Mouse (Mus musculus) MEL (cell line): ENCODE measurements around the gene Tsga10. TPM values are rescaled to one million over a fixed set of nuclear protein-coding genes. Genes with fewer than 3 reads are reported as not detected.

ENCODE experiments used
- DNase-seq: peaks from one replicate; pipeline ENCODE4 v3.0.0; 2011; ENCODE audit warnings: low read depth, low spot score
- H3K27ac ChIP-seq: 2 replicates; pipeline ENCODE4 v1.5.1; 2012; ENCODE audit warnings: low read depth, mild to moderate bottlenecking, control low read depth, low read length, moderate library complexity; ENCODE audit not compliant: control insufficient read depth
- H3K27me3 ChIP-seq, 2 experiments: fragments of 150-350 bp in 1 of 2; sonication (generic) in 1 of 2; 2 replicates each; pipeline ENCODE4 v1.6.1; 2012; ENCODE audit warnings: low read length in 2 of 2, mild to moderate bottlenecking in 2 of 2, improper control_type of control experiment in 1 of 2, moderate library complexity in 1 of 2; ENCODE audit not compliant: insufficient read depth in 2 of 2, control insufficient read depth in 1 of 2
- H3K36me3 ChIP-seq, 2 experiments: 2 replicates each; pipeline ENCODE4 v1.6.1; 2012 to 2014; ENCODE audit warnings: low read length in 2 of 2, improper control_type of control experiment in 1 of 2, inconsistent platforms in 1 of 2, mild to moderate bottlenecking in 1 of 2; ENCODE audit not compliant: insufficient read depth in 2 of 2, control insufficient read depth in 1 of 2
- H3K4me1 ChIP-seq, 2 experiments: fragments of 150-350 bp in 1 of 2; sonication (generic) in 1 of 2; 2 replicates each; pipeline ENCODE4 v1.6.1; 2012; ENCODE audit warnings: low read length in 2 of 2, improper control_type of control experiment in 1 of 2, mild to moderate bottlenecking in 1 of 2; ENCODE audit not compliant: insufficient read depth in 2 of 2, control insufficient read depth in 1 of 2
- H3K4me3 ChIP-seq, 2 experiments: fragments of 150-350 bp in 1 of 2; sonication (generic) in 1 of 2; 2 replicates each; pipeline ENCODE4 v1.5.1; 2012; ENCODE audit warnings: low read depth in 2 of 2, low read length in 2 of 2, mild to moderate bottlenecking in 2 of 2, moderate library complexity in 2 of 2, control low read depth in 1 of 2, improper control_type of control experiment in 1 of 2; ENCODE audit not compliant: control insufficient read depth in 1 of 2, insufficient read depth in 1 of 2
- H3K79me2 ChIP-seq: 2 replicates; pipeline ENCODE4 v1.6.1; 2012; ENCODE audit warnings: mild to moderate bottlenecking, low read length, moderate library complexity; ENCODE audit not compliant: control insufficient read depth, poor library complexity, insufficient read depth
- H3K9ac ChIP-seq: 2 replicates; pipeline ENCODE4 v1.6.1; 2012; ENCODE audit warnings: low read depth, mild to moderate bottlenecking, control low read depth, low read length, moderate library complexity; ENCODE audit not compliant: control insufficient read depth, poor library complexity, severe bottlenecking
- H3K9me3 ChIP-seq: fragments of 150-350 bp; sonication (generic); replicated peaks from 2 replicates; pipeline ENCODE4 v1.6.1; 2012; ENCODE audit warnings: mild to moderate bottlenecking, low read length, improper control_type of control experiment, moderate library complexity; ENCODE audit not compliant: insufficient read depth
- BHLHE40 ChIP-seq: IDR thresholded peaks from 2 replicates; pipeline ENCODE4 v1.6.1; 2012; ENCODE audit warnings: low read depth, mild to moderate bottlenecking, inconsistent platforms, low read length, improper control_type of control experiment, borderline replicate concordance
- CHD1 ChIP-seq: IDR thresholded peaks from 2 replicates; pipeline ENCODE4 v1.6.1; 2012; ENCODE audit warnings: low read depth, mild to moderate bottlenecking, inconsistent platforms, low read length, improper control_type of control experiment
- CHD2 ChIP-seq: IDR thresholded peaks from 2 replicates; pipeline ENCODE4 v1.6.1; 2011; ENCODE audit warnings: low read length, improper control_type of control experiment
- CTCF ChIP-seq, 3 experiments: IDR thresholded peaks in 2 of 3; conservative IDR thresholded peaks in 1 of 3; 2 replicates each; pipeline ENCODE4 v1.5.1; 2011 to 2012; ENCODE audit warnings: low read length in 3 of 3, low read depth in 2 of 3, mild to moderate bottlenecking in 2 of 3, improper control_type of control experiment in 1 of 3, inconsistent platforms in 1 of 3, mixed read lengths in 1 of 3, moderate library complexity in 1 of 3; ENCODE audit not compliant: control insufficient read depth in 1 of 3, insufficient read depth in 1 of 3, poor library complexity in 1 of 3, severe bottlenecking in 1 of 3
- E2F4 ChIP-seq: IDR thresholded peaks from 2 replicates; pipeline ENCODE4 v1.6.1; 2011; ENCODE audit warnings: low read depth, low read length, improper control_type of control experiment, borderline replicate concordance
- ELF1 ChIP-seq: IDR thresholded peaks from 2 replicates; pipeline ENCODE4 v1.6.1; 2014; ENCODE audit warnings: low read depth, mild to moderate bottlenecking, inconsistent platforms, low read length, improper control_type of control experiment, moderate library complexity
- EP300 ChIP-seq, 2 experiments: IDR thresholded peaks; 2 replicates each; pipeline ENCODE4 v1.6.1; 2011; ENCODE audit warnings: improper control_type of control experiment in 2 of 2, low read length in 2 of 2, low read depth in 1 of 2, mild to moderate bottlenecking in 1 of 2
- ETS1 ChIP-seq: IDR thresholded peaks from 2 replicates; pipeline ENCODE4 v1.6.1; 2012; ENCODE audit warnings: low read depth, mild to moderate bottlenecking, inconsistent platforms, low read length, improper control_type of control experiment, moderate library complexity
- GABPA ChIP-seq: IDR thresholded peaks from 2 replicates; pipeline ENCODE4 v1.6.1; 2012; ENCODE audit warnings: low read depth, mild to moderate bottlenecking, inconsistent platforms, low read length, improper control_type of control experiment, moderate library complexity
- GATA1 ChIP-seq: IDR thresholded peaks from 2 replicates; pipeline ENCODE4 v1.6.1; 2011; ENCODE audit warnings: low read depth, low read length, improper control_type of control experiment
- HCFC1 ChIP-seq: IDR thresholded peaks from 2 replicates; pipeline ENCODE4 v1.6.1; 2012; ENCODE audit warnings: low read depth, mild to moderate bottlenecking, inconsistent platforms, low read length, improper control_type of control experiment, moderate library complexity
- JUND ChIP-seq: IDR thresholded peaks from 2 replicates; pipeline ENCODE4 v1.6.1; 2011; ENCODE audit warnings: low read depth, mild to moderate bottlenecking, improper control_type of control experiment, low read length
- KAT2A ChIP-seq: conservative IDR thresholded peaks from 2 replicates; pipeline ENCODE4 v1.6.1; 2012; ENCODE audit warnings: low read depth, low read length, improper control_type of control experiment, inconsistent platforms
- MAFK ChIP-seq: IDR thresholded peaks from 2 replicates; pipeline ENCODE4 v1.6.1; 2011; ENCODE audit warnings: low read depth, mild to moderate bottlenecking, low read length, improper control_type of control experiment, borderline replicate concordance
- MAX ChIP-seq: IDR thresholded peaks from 2 replicates; pipeline ENCODE4 v1.6.1; 2011; ENCODE audit warnings: low read length, improper control_type of control experiment
- MAZ ChIP-seq: IDR thresholded peaks from 2 replicates; pipeline ENCODE4 v1.6.1; 2012; ENCODE audit warnings: low read depth, mild to moderate bottlenecking, inconsistent platforms, low read length, improper control_type of control experiment
- MEF2A ChIP-seq: IDR thresholded peaks from 2 replicates; pipeline ENCODE4 v1.6.1; 2014; ENCODE audit warnings: low read depth, mild to moderate bottlenecking, inconsistent platforms, low read length, improper control_type of control experiment; ENCODE audit not compliant: poor library complexity, insufficient replicate concordance, severe bottlenecking; ENCODE audit errors: extremely low read depth
- MXI1 ChIP-seq: IDR thresholded peaks from 2 replicates; pipeline ENCODE4 v1.6.1; 2011; ENCODE audit warnings: mild to moderate bottlenecking, low read depth, low read length, improper control_type of control experiment
- MYB ChIP-seq: IDR thresholded peaks from 2 replicates; pipeline ENCODE4 v1.6.1; 2011; ENCODE audit warnings: mild to moderate bottlenecking, low read depth, low read length, improper control_type of control experiment
- MYC ChIP-seq: IDR thresholded peaks from 2 replicates; pipeline ENCODE4 v1.6.1; 2011; ENCODE audit warnings: low read depth, mild to moderate bottlenecking, low read length, improper control_type of control experiment, moderate library complexity
- NELFE ChIP-seq: IDR thresholded peaks from 2 replicates; pipeline ENCODE4 v1.6.1; 2011; ENCODE audit warnings: low read depth, low read length, improper control_type of control experiment
- NRF1 ChIP-seq: IDR thresholded peaks from 2 replicates; pipeline ENCODE4 v1.6.1; 2014; ENCODE audit warnings: low read depth, mild to moderate bottlenecking, inconsistent platforms, low read length, improper control_type of control experiment, moderate library complexity; ENCODE audit not compliant: poor library complexity, insufficient read depth, severe bottlenecking
- POLR2A ChIP-seq, 2 experiments: IDR thresholded peaks; 2 replicates each; pipeline ENCODE4 v1.6.1; 2011 to 2012; ENCODE audit warnings: low read length in 2 of 2, mild to moderate bottlenecking in 2 of 2, control low read depth in 1 of 2, improper control_type of control experiment in 1 of 2, low read depth in 1 of 2, moderate library complexity in 1 of 2; ENCODE audit not compliant: control insufficient read depth in 1 of 2, insufficient read depth in 1 of 2, poor library complexity in 1 of 2
- POLR2AphosphoS2 ChIP-seq: IDR thresholded peaks from 2 replicates; pipeline ENCODE4 v1.6.1; 2011; ENCODE audit warnings: low read length, improper control_type of control experiment
- RAD21 ChIP-seq: IDR thresholded peaks from 2 replicates; pipeline ENCODE4 v1.6.1; 2011; ENCODE audit warnings: mild to moderate bottlenecking, low read depth, low read length, improper control_type of control experiment
- RCOR1 ChIP-seq: IDR thresholded peaks from 2 replicates; pipeline ENCODE4 v1.6.1; 2012; ENCODE audit warnings: low read depth, mild to moderate bottlenecking, inconsistent platforms, low read length, improper control_type of control experiment
- SIN3A ChIP-seq: IDR thresholded peaks from 2 replicates; pipeline ENCODE4 v1.6.1; 2012; ENCODE audit warnings: low read length, improper control_type of control experiment, inconsistent platforms
- SMC3 ChIP-seq: IDR thresholded peaks from 2 replicates; pipeline ENCODE4 v1.6.1; 2011; ENCODE audit warnings: low read depth, low read length, improper control_type of control experiment
- TAL1 ChIP-seq: IDR thresholded peaks from 2 replicates; pipeline ENCODE4 v1.6.1; 2012; ENCODE audit warnings: mild to moderate bottlenecking, inconsistent platforms, low read length, moderate library complexity, mixed read lengths
- TBP ChIP-seq: IDR thresholded peaks from 2 replicates; pipeline ENCODE4 v1.8.0; 2011; ENCODE audit warnings: low read depth, low read length, improper control_type of control experiment
- TCF12 ChIP-seq: IDR thresholded peaks from 2 replicates; pipeline ENCODE4 v1.6.1; 2014; ENCODE audit warnings: low read depth, mild to moderate bottlenecking, inconsistent platforms, low read length, improper control_type of control experiment, moderate library complexity
- UBTF ChIP-seq: IDR thresholded peaks from 2 replicates; pipeline ENCODE4 v1.6.1; 2012; ENCODE audit warnings: low read depth, mild to moderate bottlenecking, inconsistent platforms, low read length, improper control_type of control experiment, moderate library complexity, borderline replicate concordance; ENCODE audit not compliant: insufficient read depth
- USF2 ChIP-seq, 2 experiments: IDR thresholded peaks; 2 replicates each; pipeline ENCODE4 v1.6.1; 2011 to 2012; ENCODE audit warnings: improper control_type of control experiment in 2 of 2, low read length in 2 of 2, borderline replicate concordance in 1 of 2, inconsistent platforms in 1 of 2, low read depth in 1 of 2, mild to moderate bottlenecking in 1 of 2; ENCODE audit not compliant: insufficient read depth in 1 of 2
- ZKSCAN1 ChIP-seq: IDR thresholded peaks from 2 replicates; pipeline ENCODE4 v1.6.1; 2012; ENCODE audit warnings: low read depth, mild to moderate bottlenecking, inconsistent platforms, low read length, improper control_type of control experiment, moderate library complexity
- ZMIZ1 ChIP-seq: IDR thresholded peaks from 2 replicates; pipeline ENCODE4 v1.6.1; 2012; ENCODE audit warnings: low read depth, mild to moderate bottlenecking, inconsistent platforms, low read length, improper control_type of control experiment, moderate library complexity
- ZNF384 ChIP-seq: IDR thresholded peaks from 2 replicates; pipeline ENCODE4 v1.6.1; 2012; ENCODE audit warnings: low read depth, mild to moderate bottlenecking, inconsistent platforms, low read length, improper control_type of control experiment
- polyA plus RNA-seq, 2 experiments: library from polyadenylated mRNA; stranded (reverse) in 1 of 2; unstranded in 1 of 2; fragments of >175 nt in 1 of 2; fragments of >200 nt in 1 of 2; gene quantifications; 2 replicates each; pipeline versions ENCODE4 v1.2.1 to v1.2.4; 2012; ENCODE audit warnings: low replicate concordance in 2 of 2, low read depth in 1 of 2; ENCODE audit not compliant: insufficient read length in 2 of 2, insufficient read depth in 1 of 2, missing spikeins in 1 of 2
- total RNA-seq: library from RNA; depleted of rRNA; stranded (reverse); fragments of 300-350 nt; gene quantifications from 2 replicates; pipeline ENCODE4 v1.2.3, GENCODE M21; 2012

The Tsga10 gene
- total and polyA plus RNA-seq, 3 experiments = 0.35 to 0.64 TPM; not detected in 1

- Histone ChIP-seq H3K9me3 (no peaks in the 10 kb centered on the region), H3K27me3 (no peaks in the 10 kb centered on the region), H3K27ac (peak within 1 kb of the TSS; percentile 81), H3K79me2 (peaks cover 28% of the 10 kb centered on the region), H3K9ac (peak within 1 kb of the TSS; percentile 92), H3K4me3 (peak within 1 kb of the TSS; percentile 79 to 92), H3K4me1 (peaks cover 0 to 14% of the 10 kb centered on the region in 2 experiments; a peak in 1 of 4 replicates), H3K36me3 (peaks cover 7 to 10% of the 10 kb centered on the region in 2 experiments; a peak in 3 of 4 replicates)
- peak; percentile 93 for DNase-seq
- TF ChIP-seq SIN3A (peak; percentile 98), MYC (peak; percentile 85), KAT2A (peak; percentile 76), TCF12 (peak; percentile 83), CTCF (IDR thresholded peaks at IDR 0.05 in 2 of 3, conservative IDR thresholded peaks at IDR 0.05 in 1 of 3; ENCODE audit: control insufficient read depth in 1 of 3, insufficient read depth in 1 of 3, low read depth in 2 of 3, low read length in 3 of 3, poor library complexity in 1 of 3, severe bottlenecking in 1 of 3) (no peak), MAZ (no peak), MXI1 (peak; percentile 95), MEF2A (peak; percentile 46; the same call in 1 of the 2 replicates), USF2 (IDR thresholded peaks at IDR 0.05; ENCODE audit: borderline replicate concordance in 1 of 2, insufficient read depth in 1 of 2, low read depth in 1 of 2, low read length in 2 of 2) (no peak), TBP (peak; percentile 95), GABPA (no peak), RCOR1 (no peak; the same call in 1 of the 2 replicates), MAX (peak; percentile 79), UBTF (no peak), CHD1 (no peak), NRF1 (peak; percentile 85), RAD21 (no peak), GATA1 (0 out of 2 replicates have a peak, but pooled peaks have one; percentile 2), ELF1 (peak; percentile 85), POLR2A (IDR thresholded peaks at IDR 0.05; ENCODE audit: control insufficient read depth in 1 of 2, insufficient read depth in 1 of 2, low read depth in 1 of 2, low read length in 2 of 2, poor library complexity in 1 of 2) (peak; percentile 83 to 95; a peak in 3 of 4 replicates), CHD2 (no peak), ZMIZ1 (peak; percentile 71), E2F4 (peak; percentile 87), SMC3 (no peak), MAFK (no peak), ZKSCAN1 (peak; percentile 81; the same call in 1 of the 2 replicates), NELFE (peak; percentile 85), JUND (0 out of 2 replicates have a peak, but pooled peaks have one; percentile 29), TAL1 (no peak), ETS1 (peak; percentile 75; the same call in 1 of the 2 replicates), BHLHE40 (no peak; the same call in 1 of the 2 replicates), ZNF384 (peak; percentile 100), POLR2AphosphoS2 (peak; percentile 90), MYB (no peak), HCFC1 (peak; percentile 96), EP300 (IDR thresholded peaks at IDR 0.05; ENCODE audit: low read depth in 1 of 2, low read length in 2 of 2) (peak in 1 of 2 experiments; percentile 40; a peak in 1 of 4 replicates)
Observed at GRCm38 (mm10) chr1:37890025-37890652, 23.9 kb upstream of the Tsga10 start, which contains the start of the genes Mitd1 and Mrpl30. Gene Mitd1, minus strand, starts transcription at chr1:37890411. Gene Mrpl30, plus strand, starts transcription at chr1:37890477.
